Mouse (Mus musculus): Measurements from ENCODE around the gene Kctd21. TPM values are rescaled to one million over a fixed set of nuclear protein-coding genes. Genes with fewer than 3 reads are reported as not detected.

The Kctd21 gene
- total RNA-seq, 2 experiments from 2014 or later, result 0.43 TPM; not detected in 1

DNA sequence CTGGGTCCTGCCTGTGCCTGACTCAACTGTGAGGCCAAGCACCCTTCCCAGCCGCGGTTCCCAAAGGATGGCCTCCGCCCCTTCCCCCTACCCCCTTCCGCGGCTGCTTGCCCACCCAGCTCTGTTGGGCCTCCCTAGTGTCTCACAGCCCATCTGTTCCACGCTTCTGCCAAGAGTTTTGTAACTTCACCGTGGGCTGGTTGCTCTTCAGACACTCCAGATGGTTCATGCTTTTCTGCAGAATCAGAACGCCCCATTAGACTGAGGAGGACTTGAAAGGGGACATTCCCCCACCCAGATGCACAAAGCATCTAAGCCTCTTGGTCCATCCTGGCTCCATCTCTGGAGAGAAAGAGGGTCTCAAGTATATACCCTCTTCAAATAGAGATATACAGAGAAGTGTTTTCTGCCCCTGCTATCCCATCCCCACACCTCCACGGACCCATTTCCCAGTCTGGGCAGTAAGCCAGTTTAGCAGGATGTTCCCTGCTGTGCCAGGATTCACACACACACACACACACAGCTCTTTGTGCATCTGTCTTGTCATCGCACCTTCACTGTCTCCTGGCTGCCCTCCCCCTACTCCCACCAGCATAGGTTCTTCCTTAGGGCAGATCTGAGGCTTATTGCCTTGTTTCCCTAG is 13.2 kb downstream of the Kctd21 start:
- ATAC-seq (replicated peaks; ENCODE audit: low FRiP score, poor library complexity, severe bottlenecking), result no peak

DNA sequence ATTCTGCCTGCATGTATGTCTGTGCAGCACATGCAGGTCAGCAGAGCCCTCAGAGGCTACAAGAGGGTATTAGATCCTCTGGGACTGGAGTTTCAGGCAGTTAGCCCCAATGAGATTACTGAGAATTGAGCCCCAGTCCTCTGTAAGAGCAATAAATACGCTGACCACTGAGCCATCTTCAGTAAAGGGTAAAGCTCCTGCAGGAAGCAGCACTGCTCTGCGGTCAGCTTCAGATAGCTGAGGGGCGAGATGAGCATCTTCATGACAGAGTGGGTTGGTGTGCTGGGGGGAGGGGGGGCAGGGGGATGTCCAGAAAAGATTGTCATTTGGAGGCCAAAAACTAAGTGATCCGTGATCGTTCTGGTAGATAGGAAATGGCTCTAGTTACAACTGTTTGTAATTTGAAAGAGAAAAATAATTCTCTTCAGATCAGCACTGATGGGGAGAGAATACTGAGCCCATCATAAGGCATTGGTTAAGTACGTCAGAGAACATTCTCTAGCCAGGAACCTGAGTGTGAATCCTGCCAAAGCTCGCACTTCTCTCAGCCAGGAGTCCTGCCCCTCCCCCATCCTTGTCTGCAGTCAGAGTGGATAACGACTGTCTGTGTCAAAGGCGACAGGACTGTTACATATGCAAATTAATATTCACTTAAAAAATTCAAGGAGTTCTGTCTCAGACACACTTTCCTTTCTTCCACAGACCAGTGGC is 14.1 kb downstream of the Kctd21 start:
- ATAC-seq (replicated peaks; ENCODE audit: low FRiP score, poor library complexity, severe bottlenecking), result no peak

DNA sequence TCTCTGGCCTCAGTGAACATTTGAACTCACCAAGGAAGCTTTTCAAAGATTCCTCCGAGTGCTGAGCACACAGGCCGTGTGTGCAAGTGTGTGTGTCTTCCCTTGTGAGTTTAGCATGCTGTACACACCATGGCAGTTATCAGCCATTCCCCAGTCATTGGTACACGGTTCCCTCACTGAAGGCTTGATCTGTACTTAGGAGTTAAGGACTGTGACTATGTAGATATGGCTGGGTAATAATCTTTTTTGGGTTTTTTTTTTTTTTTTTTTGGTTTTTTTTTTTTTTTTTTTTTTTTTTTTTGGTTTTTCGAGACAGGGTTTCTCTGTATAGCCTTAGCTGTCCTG is 14.7 kb downstream of the Kctd21 start:
- no peak for ATAC-seq (replicated peaks; ENCODE audit: low FRiP score, poor library complexity, severe bottlenecking)

DNA sequence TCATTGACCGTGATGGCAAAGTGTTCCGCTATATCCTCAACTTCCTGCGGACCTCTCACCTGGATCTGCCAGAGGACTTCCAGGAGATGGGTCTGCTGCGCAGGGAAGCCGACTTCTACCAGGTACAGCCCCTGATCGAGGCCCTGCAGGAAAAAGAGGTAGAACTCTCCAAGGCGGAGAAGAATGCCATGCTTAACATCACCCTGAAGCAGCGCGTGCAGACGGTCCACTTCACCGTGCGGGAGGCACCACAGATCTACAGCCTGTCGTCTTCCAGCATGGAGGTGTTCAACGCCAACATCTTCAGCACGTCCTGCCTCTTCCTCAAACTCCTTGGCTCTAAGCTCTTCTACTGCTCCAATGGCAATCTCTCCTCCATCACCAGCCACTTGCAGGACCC is 15.3 kb downstream of the Kctd21 start:
- no peak for ATAC-seq (replicated peaks; ENCODE audit: low FRiP score, poor library complexity, severe bottlenecking)

DNA sequence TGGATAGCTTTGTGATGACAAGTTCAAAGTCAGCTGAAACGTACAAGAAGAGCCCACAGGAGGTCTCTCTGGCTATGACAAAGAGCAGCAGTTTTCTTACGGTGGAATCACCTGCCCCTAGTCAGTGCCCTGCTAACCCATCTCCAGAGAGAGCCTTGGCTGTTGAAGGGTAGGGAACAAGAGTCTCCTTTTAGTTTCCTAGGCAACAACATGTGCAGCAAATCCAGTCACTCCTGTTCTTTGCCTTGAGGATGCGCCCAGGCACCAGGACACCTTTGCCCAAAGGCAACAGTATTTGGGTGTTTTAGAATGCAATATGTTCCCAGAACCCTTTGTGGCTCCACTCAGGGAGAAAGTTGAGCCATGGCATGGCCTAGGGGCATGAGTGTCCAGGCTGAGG is 16.2 kb downstream of the Kctd21 start:
- ATAC-seq (replicated peaks; ENCODE audit: low FRiP score, poor library complexity, severe bottlenecking), result no peak

DNA sequence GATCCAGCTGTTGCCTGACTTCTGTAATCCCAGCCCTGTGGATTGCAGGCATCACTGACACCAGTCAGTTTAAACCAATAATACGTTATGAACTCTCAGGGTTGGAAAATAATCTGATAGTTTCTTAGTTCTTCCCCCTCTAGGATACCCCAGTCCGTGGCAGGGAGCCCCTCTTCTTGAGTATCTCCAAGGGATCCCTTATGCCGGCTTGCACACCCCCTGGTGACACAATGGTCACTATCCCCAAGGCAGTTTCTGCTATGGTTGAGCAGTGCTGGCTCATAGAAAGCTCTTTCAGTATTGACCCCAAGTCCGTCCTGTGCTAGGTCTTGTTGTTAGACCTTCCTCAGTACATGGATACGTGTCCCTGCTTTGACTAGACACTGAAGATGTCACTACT is 16.7 kb downstream of the Kctd21 start:
- no peak for ATAC-seq (replicated peaks; ENCODE audit: low FRiP score, poor library complexity, severe bottlenecking)

DNA sequence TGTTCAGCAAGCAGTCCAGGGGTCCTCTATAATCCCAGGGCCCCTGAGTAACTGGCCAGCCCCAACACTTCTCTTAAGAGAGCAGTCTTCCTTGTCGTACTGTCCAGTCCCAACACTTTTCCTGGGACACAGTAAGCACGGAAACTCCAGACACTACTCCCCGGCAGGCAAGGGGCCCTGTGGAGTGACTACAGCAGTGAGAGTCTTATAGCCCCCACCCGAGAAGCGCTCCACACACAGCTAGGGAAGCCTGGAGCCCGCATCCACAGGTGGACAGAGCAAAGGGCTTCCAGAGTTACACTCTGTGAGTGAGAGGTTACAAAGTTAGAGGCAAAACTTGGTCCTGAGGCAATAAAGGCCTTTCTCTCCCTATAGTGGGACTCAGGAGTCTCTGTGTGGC is 17.3 kb downstream of the Kctd21 start:
- no peak for ATAC-seq (replicated peaks; ENCODE audit: low FRiP score, poor library complexity, severe bottlenecking)

DNA sequence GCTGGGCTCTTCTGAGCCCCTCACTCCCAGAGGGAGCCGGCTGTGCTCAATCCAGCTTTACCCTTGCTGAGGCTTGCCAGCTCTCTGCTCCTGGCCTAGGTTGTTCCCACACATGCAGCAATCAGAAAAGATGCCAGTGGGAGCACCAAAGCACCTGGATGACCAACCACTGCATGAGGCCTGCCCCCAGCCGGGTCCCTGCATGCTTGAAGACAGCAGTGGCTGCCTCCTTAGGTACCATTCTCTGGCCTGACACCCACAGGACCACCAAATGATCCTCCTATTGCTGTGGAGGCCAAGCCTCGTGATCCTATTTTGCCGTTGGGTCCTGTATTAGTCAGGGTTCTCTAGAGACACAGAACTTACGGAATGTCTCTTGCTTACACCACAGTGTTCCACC is 18.8 kb downstream of the Kctd21 start:
- no peak for ATAC-seq (replicated peaks; ENCODE audit: low FRiP score, poor library complexity, severe bottlenecking)

DNA sequence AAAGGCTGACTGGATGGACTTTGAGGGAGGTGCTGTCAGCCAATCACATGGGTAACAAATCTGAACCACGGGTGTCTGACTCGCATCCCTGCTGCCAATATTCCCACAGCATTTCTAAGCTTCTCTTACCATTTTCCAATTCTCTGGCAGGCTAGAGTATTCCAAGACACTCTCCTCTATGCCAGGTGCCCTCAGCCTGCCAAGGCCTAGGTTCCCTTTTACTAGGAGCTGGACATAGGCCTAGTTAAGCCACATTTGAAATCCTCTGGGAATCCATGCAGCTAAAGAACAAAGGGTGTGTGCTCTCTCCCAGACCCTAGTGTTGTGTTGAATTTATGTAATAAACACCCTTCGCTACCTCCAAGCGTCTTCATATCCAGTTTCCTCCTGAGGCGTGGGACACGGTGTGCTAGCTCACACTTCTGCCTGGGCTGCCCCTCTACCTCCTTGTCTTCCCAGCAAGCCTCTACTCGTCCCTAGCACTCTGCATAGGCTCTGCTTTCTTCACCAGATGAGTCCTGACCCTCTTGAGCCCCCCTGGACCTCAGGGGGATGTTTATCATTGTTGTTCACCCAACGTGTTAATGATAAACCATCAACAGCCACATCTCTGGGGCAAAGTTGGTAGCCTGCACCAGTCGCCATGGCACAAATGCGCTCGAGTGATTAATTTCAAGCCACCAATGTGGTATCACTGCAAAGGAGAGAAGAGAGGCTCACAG is 19.8 kb downstream of the Kctd21 start:
- ATAC-seq (replicated peaks; ENCODE audit: low FRiP score, poor library complexity, severe bottlenecking), result no peak

DNA sequence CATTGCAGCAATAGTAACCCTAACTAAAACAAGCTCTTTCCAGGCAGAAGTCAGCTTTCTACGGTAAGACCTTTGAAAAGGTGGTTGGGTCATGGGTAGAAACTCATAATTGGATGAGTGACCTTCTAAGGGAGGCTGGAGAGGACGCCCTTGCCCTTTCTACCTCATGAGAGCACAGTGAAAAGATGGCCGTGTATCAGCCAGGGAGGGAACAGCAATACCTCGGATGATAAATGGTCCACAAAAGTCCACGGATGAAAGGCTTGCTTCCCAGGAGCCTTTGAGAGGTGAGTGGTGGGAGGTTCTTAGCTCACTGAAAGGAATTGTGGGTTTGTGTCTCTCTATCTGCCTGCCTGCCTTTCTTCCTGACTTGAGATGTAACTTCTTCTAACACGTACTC is 21.2 kb downstream of the Kctd21 start:
- no peak for ATAC-seq (replicated peaks; ENCODE audit: low FRiP score, poor library complexity, severe bottlenecking)

DNA sequence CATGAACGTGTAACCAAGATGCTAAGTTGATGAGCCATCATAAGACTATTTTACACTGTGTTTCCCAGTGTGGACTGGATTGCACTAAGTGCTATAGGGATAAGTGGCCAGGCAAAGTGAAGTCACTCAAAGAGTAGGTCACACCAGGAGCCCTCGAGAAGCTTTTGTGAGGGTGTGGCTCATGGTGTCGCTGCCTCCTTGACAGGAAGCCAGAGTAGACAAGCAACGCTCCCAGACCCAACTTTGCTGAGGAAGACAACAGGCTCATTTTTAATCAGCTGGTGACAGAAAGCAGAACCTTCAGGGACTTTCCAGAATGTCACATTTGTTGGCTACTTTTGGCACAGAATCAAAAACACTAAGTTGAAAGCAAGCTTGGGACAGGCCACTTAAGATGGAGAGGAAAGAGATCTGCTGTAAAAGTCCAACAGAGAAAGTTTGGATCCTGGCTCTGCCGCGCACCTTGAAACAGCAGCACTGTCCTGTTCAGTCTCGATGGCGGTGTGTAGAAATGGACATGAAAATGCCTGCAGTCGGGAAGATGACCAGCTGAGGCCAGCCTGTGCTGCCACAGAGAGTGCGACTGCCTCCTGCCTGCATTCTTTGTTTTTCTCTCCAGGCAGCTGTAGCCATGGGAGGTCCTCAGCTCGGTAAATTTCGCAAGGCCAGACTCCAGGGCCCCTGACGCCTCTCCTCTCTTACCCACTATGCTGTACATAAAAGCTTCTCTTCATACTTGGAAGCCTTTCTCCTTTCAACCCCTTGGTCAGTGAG is 23.1 kb downstream of the Kctd21 start:
- ATAC-seq (replicated peaks; ENCODE audit: low FRiP score, poor library complexity, severe bottlenecking), result no peak

DNA sequence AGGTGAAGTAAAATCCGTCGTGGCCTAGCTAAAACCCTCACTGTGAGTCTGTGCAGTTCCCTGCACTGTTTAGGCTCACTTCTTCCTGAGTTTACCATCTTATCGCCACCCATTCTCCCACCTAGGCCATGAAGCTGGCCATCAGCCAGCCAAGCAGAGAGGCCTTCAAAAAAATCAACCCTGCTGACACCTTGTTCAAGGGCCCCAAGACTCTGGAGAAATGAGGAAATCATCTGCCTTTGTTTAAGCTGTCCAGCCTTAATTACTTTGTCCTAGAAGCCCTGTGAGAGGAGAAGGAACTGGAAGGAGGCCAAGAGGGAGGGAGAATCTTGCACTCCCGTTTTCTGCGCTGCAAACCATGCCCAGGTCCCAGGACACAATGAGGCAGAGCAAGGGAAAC is 24.1 kb downstream of the Kctd21 start:
- no peak for ATAC-seq (replicated peaks; ENCODE audit: low FRiP score, poor library complexity, severe bottlenecking)

DNA sequence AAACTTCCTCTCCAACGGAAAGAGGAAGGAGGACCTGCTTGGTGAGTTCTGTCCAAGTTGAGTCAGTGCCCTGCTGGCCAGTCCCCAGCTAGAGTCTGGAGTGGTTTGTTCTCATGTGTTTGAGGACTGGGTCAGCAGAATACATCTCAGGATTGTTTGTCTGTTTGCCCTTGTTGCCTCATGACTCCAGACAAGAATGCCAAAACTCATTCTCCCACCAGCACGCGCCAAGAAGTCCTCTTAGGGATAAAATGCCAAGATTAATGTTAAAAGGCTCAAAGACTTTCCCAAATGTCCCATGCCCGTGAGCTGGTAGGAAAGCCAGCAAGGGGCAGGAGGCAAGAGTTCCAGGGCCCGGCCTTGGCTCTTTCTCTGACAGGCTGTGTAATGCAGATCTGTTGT is 24.7 kb downstream of the Kctd21 start:
- no peak for ATAC-seq (replicated peaks; ENCODE audit: low FRiP score, poor library complexity, severe bottlenecking)

DNA sequence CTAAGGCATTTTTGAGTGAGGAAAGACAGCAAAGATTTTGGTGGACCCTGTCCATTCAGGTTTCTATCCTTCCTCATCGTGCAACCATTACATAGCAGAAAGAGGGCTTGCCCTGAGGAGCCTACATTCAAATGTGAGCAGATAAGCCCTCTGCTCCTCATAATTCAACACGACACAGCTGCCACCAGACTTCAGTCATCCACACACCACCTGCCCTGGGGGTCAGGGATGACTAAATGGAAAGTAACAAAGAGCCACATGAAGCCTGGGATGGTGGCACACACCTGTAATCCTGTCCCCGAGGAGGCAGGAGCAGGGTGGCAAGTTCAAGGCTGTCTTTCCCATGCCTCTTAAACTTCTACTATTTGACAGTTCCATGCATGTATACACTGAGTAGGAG is 25.7 kb downstream of the Kctd21 start:
- ATAC-seq (replicated peaks; ENCODE audit: low FRiP score, poor library complexity, severe bottlenecking), result no peak

DNA sequence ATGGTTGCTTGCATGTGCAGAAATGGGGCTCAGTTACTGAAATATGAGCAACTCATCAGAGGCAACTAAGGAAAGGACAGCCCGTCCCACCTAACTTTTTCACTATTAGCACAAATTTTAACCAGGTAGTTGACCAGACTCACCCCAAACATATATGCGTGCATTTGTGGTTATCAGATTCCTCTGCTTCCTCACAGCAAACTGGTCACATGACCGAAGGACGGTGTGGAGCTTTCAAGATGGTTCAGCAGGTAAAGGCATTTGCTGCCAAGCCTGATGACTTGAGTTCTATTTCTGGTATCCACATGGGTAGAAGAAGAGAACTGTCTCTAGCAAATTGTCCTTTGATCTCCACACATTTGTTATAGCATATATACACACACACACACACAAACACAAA is 26.2 kb downstream of the Kctd21 start:
- no peak for ATAC-seq (replicated peaks; ENCODE audit: low FRiP score, poor library complexity, severe bottlenecking)

DNA sequence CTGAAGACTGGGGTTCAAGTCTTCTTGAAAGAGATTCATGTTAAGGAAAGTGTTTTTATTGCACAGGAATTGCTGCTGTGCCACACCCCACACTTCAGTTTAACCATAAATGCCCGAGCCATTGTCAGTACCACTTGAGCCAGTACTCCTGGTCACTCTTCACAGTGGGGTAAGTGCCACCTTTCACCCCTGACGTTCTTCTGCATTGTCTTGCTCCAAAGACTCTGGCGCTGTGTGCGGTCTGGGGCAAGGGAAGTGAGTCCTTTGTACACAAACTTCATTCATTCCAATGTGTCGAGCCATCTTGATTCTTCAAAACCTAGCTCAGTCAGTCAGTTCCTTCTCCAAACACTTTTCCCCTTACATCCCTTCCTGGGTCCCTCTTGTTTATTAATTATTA is 28.0 kb downstream of the Kctd21 start:
- ATAC-seq (replicated peaks; ENCODE audit: low FRiP score, poor library complexity, severe bottlenecking), result no peak

DNA sequence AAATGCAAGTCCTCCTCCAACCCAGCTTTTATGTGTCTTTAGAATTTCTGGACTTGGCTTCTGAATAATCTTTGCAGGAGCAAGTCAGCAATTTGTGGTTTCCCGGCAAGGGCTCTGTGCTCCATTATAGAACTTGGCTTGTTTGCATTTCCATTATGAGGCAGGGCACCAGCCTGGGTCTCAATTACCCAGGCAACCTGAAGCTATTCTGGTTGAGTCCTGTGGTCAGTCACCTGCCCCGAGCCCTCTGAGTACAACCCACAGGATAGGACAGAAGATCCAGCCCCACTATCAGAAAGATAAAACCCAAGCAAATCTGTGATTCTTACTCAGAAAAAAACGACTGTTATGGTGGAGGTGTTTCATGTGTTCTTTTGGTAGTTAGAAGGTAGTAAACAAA is 28.8 kb downstream of the Kctd21 start:
- ATAC-seq (replicated peaks; ENCODE audit: low FRiP score, poor library complexity, severe bottlenecking), result no peak

DNA sequence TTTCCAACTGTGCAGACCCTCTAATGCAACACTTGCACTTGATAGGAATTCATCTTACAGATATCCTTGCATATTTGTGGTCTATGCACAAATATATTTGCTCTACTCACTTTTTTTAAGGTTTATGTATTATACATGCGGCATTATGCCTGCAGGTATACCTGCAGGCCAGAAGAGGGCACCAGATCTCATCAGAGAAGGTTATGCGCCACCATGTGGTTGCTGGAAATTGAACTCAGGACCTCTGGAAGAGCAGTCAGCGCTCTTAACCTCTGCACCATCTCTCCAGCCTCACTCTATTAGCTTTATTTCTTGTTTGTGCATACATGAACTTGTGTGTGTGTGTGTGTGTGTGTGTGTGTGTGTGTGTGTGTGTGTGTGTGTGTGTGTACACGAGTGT is 29.3 kb downstream of the Kctd21 start:
- ATAC-seq (replicated peaks; ENCODE audit: low FRiP score, poor library complexity, severe bottlenecking), result peak; percentile 68

DNA sequence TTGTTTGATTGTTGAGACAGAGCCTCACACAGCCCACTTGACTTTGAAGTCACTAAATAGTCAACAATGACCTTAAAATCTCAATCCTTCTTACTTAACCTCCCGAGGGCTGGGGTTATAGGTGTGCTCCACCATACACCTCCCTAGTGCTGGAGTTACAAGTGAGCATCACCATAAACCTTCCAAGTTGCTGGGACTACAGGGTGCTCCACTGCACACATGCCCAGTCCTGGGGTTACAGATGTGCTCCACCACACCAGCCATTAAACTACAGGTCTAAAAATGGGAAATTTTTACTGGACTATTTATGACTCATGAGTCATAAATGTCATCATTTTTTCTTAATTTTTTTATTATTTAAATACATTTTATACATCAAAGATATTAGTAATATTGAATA is 33.8 kb downstream of the Kctd21 start:
- ATAC-seq (replicated peaks; ENCODE audit: low FRiP score, poor library complexity, severe bottlenecking), result no peak

DNA sequence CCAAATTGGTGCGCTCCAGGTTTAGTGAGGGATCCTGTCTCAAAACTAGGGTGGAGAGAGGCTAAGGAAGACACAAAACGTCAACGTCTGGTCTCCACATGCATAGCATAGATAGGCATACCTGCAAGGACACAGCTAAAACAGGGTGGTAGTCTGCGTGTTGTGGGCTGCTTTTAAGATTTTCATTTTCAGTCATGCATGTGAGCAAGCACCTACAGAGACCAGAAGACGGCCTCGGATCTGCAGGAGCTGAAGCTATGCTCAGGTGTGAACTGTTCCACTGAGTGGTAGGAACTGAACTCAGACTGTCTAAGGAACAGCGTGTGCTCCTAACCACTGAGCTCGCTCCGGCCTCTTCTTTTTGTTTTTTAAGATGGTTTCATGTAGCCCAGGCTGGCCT is 43.0 kb downstream of the Kctd21 start:
- ATAC-seq (replicated peaks; ENCODE audit: low FRiP score, poor library complexity, severe bottlenecking), result no peak

DNA sequence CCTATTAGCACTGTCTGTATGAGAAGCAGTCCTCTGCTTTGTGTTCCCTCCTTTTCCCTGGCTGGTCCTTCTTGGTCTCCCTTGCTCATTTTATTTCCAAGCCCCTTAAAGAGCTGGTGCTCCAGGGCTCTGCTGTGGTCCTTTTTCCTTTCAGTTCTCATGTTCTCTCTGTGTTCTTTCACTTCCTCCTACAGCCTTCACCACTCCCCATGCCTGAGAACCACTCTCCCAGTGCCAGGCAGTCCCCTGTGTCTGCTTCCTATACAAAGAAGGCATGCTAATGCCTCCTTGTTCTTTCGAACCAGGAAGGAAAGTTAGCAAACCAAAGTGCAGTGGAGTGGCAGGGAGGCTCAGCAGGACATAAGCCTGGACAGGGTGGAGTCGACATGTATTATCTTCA is 43.8 kb downstream of the Kctd21 start:
- no peak for ATAC-seq (replicated peaks; ENCODE audit: low FRiP score, poor library complexity, severe bottlenecking)
